Mouse (Mus musculus) E14TG2a.4 (cell line): ENCODE results near the gene Gm3095.
"Not testable (repeated sequence)": the region's sequence is repeated elsewhere in the genome, so short reads cannot be mapped to it uniquely, and the experiment has no call there.

Experiments
- H3K27me3 ChIP-seq: 2 replicates; pipeline ENCODE4 v1.6.1; 2014; ENCODE audit warnings: low read length, control low read depth; ENCODE audit not compliant: insufficient read depth
- H3K36me3 ChIP-seq: 2 replicates; pipeline ENCODE4 v1.6.1; 2014; ENCODE audit warnings: low read length, control low read depth; ENCODE audit not compliant: insufficient read depth
- H3K4me1 ChIP-seq: replicated peaks from 2 replicates; pipeline ENCODE4 v1.6.1; 2014; ENCODE audit warnings: low read depth, low read length, control low read depth
- H3K4me3 ChIP-seq: replicated peaks from 2 replicates; pipeline ENCODE4 v1.5.1; 2014; ENCODE audit warnings: mild to moderate bottlenecking, low read length
- H3K9me3 ChIP-seq: 2 replicates; pipeline ENCODE4 v1.6.1; 2014; ENCODE audit warnings: low read length, control low read depth

The Gm3095 gene

DNA sequence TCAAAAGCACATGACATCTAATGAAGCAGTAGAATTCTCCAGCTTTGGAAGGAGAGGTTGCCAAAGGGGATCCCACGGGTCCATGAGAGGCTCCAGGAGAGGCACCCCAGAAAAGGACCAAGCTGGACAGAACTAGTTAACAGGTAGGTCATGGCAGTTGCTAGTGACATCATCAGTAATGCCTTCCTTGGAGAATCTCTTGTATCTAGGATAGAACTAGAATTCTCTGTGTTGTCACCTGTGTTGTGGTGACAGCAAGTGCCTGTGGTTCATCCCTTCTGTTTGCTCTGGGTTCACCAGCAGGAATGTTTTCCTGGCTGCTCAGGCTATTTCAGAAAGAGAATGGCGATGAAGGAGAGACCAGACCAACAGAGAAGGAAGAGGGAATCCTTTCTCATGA, at the start of gene Gm3095:
Gene Gm3095 (plus strand): TSS at position 301 of the 400 bp plus-strand sequence.
- H3K36me3 ChIP-seq, H3K9me3 ChIP-seq, H3K4me1 ChIP-seq, H3K4me3 ChIP-seq, H3K27me3 ChIP-seq: not testable (repeated sequence)

DNA sequence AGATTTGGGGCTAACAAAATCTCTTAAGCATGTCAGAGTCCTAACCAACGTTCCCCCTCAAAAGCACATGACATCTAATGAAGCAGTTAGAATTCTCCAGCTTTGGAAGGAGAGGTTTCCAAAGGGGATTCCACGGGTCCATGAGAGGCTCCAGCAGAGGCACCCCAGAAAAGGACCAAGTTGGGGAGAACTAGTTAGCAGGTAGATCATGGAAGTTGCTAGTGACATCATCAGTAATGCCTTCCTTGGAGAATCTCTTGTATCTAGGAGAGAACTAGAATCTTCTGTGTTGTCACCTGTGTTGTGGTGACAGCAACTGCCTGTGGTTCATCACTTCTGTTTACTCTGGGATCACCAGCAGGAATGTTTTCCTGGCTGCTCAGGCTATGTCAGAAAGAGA, 31.9 kb upstream of the Gm3095 start, which contains the start of gene Gm3029:
Gene Gm3029 (plus strand): TSS at position 301 of the 400 bp plus-strand sequence.
- H3K9me3 ChIP-seq, H3K4me1 ChIP-seq: not testable (repeated sequence)

DNA sequence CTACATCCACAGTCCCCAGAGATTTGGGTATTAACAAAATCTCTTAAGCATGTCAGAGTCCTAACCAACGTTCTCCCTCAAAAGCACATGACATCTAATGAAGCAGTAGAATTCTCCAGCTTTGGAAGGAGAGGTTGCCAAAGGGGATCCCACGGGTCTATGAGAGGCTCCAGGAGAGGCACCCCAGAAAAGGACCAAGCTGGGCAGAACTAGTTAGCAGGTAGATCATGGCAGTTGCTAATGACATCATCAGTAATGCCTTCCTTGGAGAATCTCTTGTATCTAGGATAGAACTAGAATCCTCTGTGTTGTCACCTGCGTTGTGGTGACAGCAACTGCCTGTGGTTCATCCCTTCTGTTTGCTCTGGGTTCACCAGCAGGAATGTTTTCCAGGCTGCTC, 34.7 kb downstream of the Gm3095 start, which contains the start of gene Gm3099:
Gene Gm3099 (plus strand): TSS at position 301 of the 400 bp plus-strand sequence.
- H3K9me3 ChIP-seq, H3K36me3 ChIP-seq, H3K4me1 ChIP-seq, H3K4me3 ChIP-seq, H3K27me3 ChIP-seq: not testable (repeated sequence)

More for the DNA sequence above, 31.9 kb upstream of the Gm3095 start, which contains the start of gene Gm3029:
- not testable (repeated sequence) for H3K27me3 ChIP-seq, H3K4me3 ChIP-seq, H3K36me3 ChIP-seq
